Mouse (Mus musculus) gonadal fat pad, adult 2 months (tissue): ENCODE results near the gene Lpar3. TPM values are rescaled to one million over a fixed set of nuclear protein-coding genes. Genes with fewer than 3 reads are reported as not detected.

ENCODE experiments used
- DNase-seq: peaks from one replicate; pipeline ENCODE4 v3.0.0-alpha.2; 2012; ENCODE audit warnings: low read depth
- polyA plus RNA-seq: library from polyadenylated mRNA; depleted of rRNA; stranded (reverse); fragments of >200 nt; gene quantifications from 2 replicates; pipeline ENCODE4 v1.2.3, GENCODE M21; 2012

The Lpar3 gene
- polyA plus RNA-seq, 1 experiment, result 0.55 TPM

GRCm38 (mm10) chr3:146260203-146260602, 39.4 kb downstream of the Lpar3 start:
- DNase-seq, result peak; percentile 89

GRCm38 (mm10) chr3:146260845-146261244, 40.1 kb downstream of the Lpar3 start:
- no peak for DNase-seq

- no peak for DNase-seq
These were observed 41.8 kb downstream of the Lpar3 start for GRCm38 (mm10) chr3:146262536-146262935.

- DNase-seq, result no peak
These were observed 43.4 kb downstream of the Lpar3 start for GRCm38 (mm10) chr3:146264146-146264545.

- no peak for DNase-seq
These were observed 44.9 kb downstream of the Lpar3 start for GRCm38 (mm10) chr3:146265545-146266130.

GRCm38 (mm10) chr3:146268024-146268801, 47.5 kb downstream of the Lpar3 start:
- no peak for DNase-seq

GRCm38 (mm10) chr3:146274503-146274902, 53.7 kb downstream of the Lpar3 start:
- DNase-seq, result no peak

- DNase-seq, result no peak
These were observed 54.7 kb downstream of the Lpar3 start for GRCm38 (mm10) chr3:146275360-146276025.

GRCm38 (mm10) chr3:146276026-146276409, 55.3 kb downstream of the Lpar3 start:
- no peak for DNase-seq

- DNase-seq, result no peak
These were observed 56.2 kb downstream of the Lpar3 start for GRCm38 (mm10) chr3:146276991-146277390.

- no peak for DNase-seq
These were observed 56.7 kb downstream of the Lpar3 start for GRCm38 (mm10) chr3:146277456-146277855.

GRCm38 (mm10) chr3:146278195-146279140, 57.7 kb downstream of the Lpar3 start:
- no peak for DNase-seq

- no peak for DNase-seq
These were observed 63.1 kb downstream of the Lpar3 start for GRCm38 (mm10) chr3:146283732-146284361.

- DNase-seq, result no peak
These were observed 65.4 kb downstream of the Lpar3 start for GRCm38 (mm10) chr3:146286118-146286517.

- DNase-seq, result no peak
These were observed 71.2 kb downstream of the Lpar3 start for GRCm38 (mm10) chr3:146291928-146292327.

- DNase-seq, result no peak
These were observed 71.8 kb downstream of the Lpar3 start for GRCm38 (mm10) chr3:146292515-146292914.

GRCm38 (mm10) chr3:146302451-146302850, 81.7 kb downstream of the Lpar3 start:
- no peak for DNase-seq

- no peak for DNase-seq
These were observed 82.4 kb downstream of the Lpar3 start for GRCm38 (mm10) chr3:146303194-146303593.

- no peak for DNase-seq
These were observed 84.0 kb downstream of the Lpar3 start for GRCm38 (mm10) chr3:146304556-146305405.

- DNase-seq, result no peak
These were observed 86.6 kb downstream of the Lpar3 start for GRCm38 (mm10) chr3:146307341-146307740.
